Mouse (Mus musculus): ENCODE measurements around the gene Ltbr. TPM values are rescaled to one million over a fixed set of nuclear protein-coding genes. Genes with fewer than 3 reads are reported as not detected.

Gene Ltbr
- 8.0 and 9.5 TPM in 2 replicates for polyA plus RNA-seq (2011; ENCODE audit: insufficient read depth, insufficient read length, low read depth, missing spikeins)

DNA sequence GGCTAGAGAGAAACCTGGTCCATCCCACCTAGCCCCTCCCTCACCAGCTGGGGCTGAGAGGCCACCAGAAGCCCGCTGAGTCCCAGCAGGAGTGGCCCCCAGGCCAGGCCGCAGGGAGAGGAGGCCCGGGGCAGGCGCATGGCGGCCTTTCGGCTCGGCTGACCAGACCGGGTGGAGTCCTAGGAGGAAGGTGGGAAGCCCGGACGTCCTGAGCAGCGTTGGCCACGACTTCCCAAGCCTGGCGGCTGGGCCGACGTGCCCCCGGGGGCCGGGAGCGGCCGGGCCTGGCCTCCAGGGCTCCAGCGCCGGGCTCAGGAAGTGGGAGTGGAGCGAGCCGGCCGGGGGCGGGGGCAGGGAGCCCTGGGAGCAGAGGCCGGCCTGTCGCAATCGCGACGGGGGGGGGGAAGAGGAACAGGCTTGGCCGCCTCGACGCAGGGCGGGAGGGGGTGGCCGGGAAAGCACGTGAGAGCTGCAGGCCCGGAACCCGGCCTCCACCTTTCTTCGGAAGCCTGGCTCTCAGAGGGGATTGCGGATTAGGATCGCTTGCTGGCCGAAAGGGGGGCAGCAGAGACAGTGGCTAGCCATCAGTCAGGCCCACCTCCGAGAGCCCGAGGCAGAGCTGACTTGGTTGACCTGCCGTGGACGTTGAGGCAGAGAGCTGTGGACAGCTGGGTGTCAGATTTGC lies at the start of gene Ltbr:
Gene Ltbr (minus strand): TSS at position 340 of the 685 bp plus-strand sequence.
- Histone ChIP-seq H3K9me3 (replicated peaks; ENCODE audit: control insufficient read depth, insufficient read depth, low read length, poor library complexity, severe bottlenecking) (no peaks in the 10 kb centered on the region), H3K4me3 (ENCODE audit: low read depth, low read length) (peak within 1 kb of the TSS; percentile 27), H3K27ac (ENCODE audit: insufficient read depth, low read length) (no peak within 1 kb of the TSS), H3K9ac (ENCODE audit: low read depth, poor library complexity, severe bottlenecking) (peak within 1 kb of the TSS; percentile 45), H3K36me3 (ENCODE audit: control insufficient read depth, insufficient read depth, low read length, poor library complexity, severe bottlenecking) (no peaks in the 10 kb centered on the region), H3K4me1 (ENCODE audit: control insufficient read depth, insufficient read depth, low read length) (peaks cover 5% of the 10 kb centered on the region), H3K27me3 (ENCODE audit: control insufficient read depth, insufficient read depth, low read length, poor library complexity, severe bottlenecking) (no peaks in the 10 kb centered on the region)
- no peak for TF ChIP-seq CTCF (IDR thresholded peaks at IDR 0.05; ENCODE audit: low read depth, low read length)
- no peak for TF ChIP-seq EP300 (IDR thresholded peaks at IDR 0.05; ENCODE audit: insufficient read depth, low read depth, low read length)
- no peak for TF ChIP-seq POLR2A (IDR thresholded peaks at IDR 0.05; ENCODE audit: insufficient read depth, low read length)

DNA sequence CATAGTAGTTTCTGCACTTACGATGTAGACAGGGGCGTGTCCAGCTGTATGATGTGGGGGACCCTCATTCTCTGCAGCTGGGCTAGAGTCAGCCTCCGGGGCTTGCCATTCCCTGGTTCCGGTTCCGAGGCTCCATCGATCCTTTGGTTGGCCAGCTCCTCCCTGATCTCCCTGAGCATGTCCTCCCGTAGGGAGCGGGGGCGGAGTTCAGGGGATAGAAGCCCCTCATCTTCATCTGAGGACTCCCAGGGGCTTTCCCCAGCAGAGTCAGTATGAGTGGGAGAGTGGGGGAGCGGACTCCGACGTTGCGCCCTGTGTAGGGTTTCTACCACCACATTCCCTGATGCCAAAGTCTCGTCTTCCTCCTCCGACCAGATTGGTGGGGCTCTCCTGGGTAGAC lies 49.3 kb upstream of the Ltbr start:
- Histone ChIP-seq H3K36me3 (ENCODE audit: control insufficient read depth, insufficient read depth, low read length, poor library complexity, severe bottlenecking) (no peaks in the 10 kb centered on the region), H3K4me3 (ENCODE audit: low read depth, low read length) (no peak overlapping the region), H3K27me3 (ENCODE audit: control insufficient read depth, insufficient read depth, low read length, poor library complexity, severe bottlenecking) (no peaks in the 10 kb centered on the region), H3K9ac (ENCODE audit: low read depth, poor library complexity, severe bottlenecking) (0 out of 2 replicates have a peak overlapping the region, but pooled peaks have one; percentile 14), H3K9me3 (replicated peaks; ENCODE audit: control insufficient read depth, insufficient read depth, low read length, poor library complexity, severe bottlenecking) (no peaks in the 10 kb centered on the region), H3K4me1 (ENCODE audit: control insufficient read depth, insufficient read depth, low read length) (peaks cover 14% of the 10 kb centered on the region), H3K27ac (ENCODE audit: insufficient read depth, low read length) (no peak overlapping the region)
- TF ChIP-seq POLR2A (IDR thresholded peaks at IDR 0.05; ENCODE audit: insufficient read depth, low read length) (no peak), EP300 (IDR thresholded peaks at IDR 0.05; ENCODE audit: insufficient read depth, low read depth, low read length) (no peak), CTCF (IDR thresholded peaks at IDR 0.05; ENCODE audit: low read depth, low read length) (no peak)

DNA sequence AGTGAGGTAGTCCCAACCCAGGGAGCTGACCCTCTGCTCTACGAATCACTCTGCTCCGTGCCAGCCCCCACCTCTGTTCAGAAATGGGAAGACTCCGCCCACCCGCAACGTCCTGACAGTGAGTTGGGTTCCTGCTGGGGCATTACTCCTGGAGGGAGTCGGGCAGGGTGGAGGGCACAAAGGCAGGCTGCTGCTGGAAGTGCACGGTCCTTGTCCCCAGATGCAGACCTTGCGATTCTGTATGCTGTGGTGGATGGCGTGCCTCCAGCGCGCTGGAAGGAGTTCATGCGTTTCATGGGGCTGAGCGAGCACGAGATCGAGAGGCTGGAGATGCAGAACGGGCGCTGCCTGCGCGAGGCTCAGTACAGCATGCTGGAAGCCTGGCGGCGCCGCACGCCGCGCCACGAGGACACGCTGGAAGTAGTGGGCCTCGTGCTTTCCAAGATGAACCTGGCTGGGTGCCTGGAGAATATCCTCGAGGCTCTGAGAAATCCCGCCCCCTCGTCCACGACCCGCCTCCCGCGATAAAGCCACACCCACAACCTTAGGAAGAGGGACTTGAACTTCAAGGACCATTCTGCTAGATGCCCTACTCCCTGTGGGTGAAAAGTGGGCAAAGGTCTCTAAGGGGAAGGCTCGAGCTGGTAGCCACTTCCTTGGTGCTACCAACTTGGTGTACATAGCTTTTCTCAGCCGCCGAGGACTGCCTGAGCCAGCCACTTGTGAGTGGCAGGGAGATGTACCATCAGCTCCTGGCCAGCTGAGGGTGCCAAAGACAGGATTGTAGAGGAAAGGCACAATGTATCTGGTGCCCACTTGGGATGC lies 48.0 kb upstream of the Ltbr start:
- TF ChIP-seq CTCF (IDR thresholded peaks at IDR 0.05; ENCODE audit: low read depth, low read length) (peak; percentile 69), POLR2A (IDR thresholded peaks at IDR 0.05; ENCODE audit: insufficient read depth, low read length) (no peak), EP300 (IDR thresholded peaks at IDR 0.05; ENCODE audit: insufficient read depth, low read depth, low read length) (no peak)
- H3K27ac ChIP-seq (ENCODE audit: insufficient read depth, low read length), result no peak overlapping the region
- no peaks in the 10 kb centered on the region for H3K27me3 ChIP-seq (ENCODE audit: control insufficient read depth, insufficient read depth, low read length, poor library complexity, severe bottlenecking)

DNA sequence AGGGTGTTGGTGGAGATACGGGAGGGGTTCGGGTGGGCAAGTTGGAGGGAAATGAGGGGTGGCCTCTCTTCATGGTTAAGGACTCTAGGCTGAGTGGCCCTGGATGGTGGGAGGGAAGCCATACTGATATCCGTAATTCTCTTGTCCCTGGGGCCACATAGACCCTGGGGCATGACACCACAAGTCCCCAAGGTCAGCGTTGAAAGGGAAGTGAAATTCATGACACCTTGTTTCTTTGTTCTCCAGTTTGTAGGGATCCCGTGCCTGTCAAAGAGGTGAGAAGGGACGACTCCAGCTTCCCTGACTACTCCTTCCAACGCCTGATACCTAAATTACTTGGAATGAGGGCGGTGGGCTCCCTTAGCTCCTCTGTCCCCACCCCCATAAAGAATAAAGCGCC lies 47.2 kb upstream of the Ltbr start:
- Histone ChIP-seq H3K27me3 (ENCODE audit: control insufficient read depth, insufficient read depth, low read length, poor library complexity, severe bottlenecking) (no peaks in the 10 kb centered on the region), H3K4me3 (ENCODE audit: low read depth, low read length) (no peak overlapping the region), H3K27ac (ENCODE audit: insufficient read depth, low read length) (no peak overlapping the region), H3K9me3 (replicated peaks; ENCODE audit: control insufficient read depth, insufficient read depth, low read length, poor library complexity, severe bottlenecking) (no peaks in the 10 kb centered on the region), H3K4me1 (ENCODE audit: control insufficient read depth, insufficient read depth, low read length) (peaks cover 17% of the 10 kb centered on the region), H3K9ac (ENCODE audit: low read depth, poor library complexity, severe bottlenecking) (no peak overlapping the region), H3K36me3 (ENCODE audit: control insufficient read depth, insufficient read depth, low read length, poor library complexity, severe bottlenecking) (no peaks in the 10 kb centered on the region)
- TF ChIP-seq EP300 (IDR thresholded peaks at IDR 0.05; ENCODE audit: insufficient read depth, low read depth, low read length) (0 out of 2 replicates have a peak, but pooled peaks have one; percentile 12), CTCF (IDR thresholded peaks at IDR 0.05; ENCODE audit: low read depth, low read length) (no peak)

More for the DNA sequence above, 48.0 kb upstream of the Ltbr start:
- Histone ChIP-seq H3K36me3 (ENCODE audit: control insufficient read depth, insufficient read depth, low read length, poor library complexity, severe bottlenecking) (no peaks in the 10 kb centered on the region), H3K9ac (ENCODE audit: low read depth, poor library complexity, severe bottlenecking) (no peak overlapping the region), H3K4me1 (ENCODE audit: control insufficient read depth, insufficient read depth, low read length) (peaks cover 16% of the 10 kb centered on the region), H3K4me3 (ENCODE audit: low read depth, low read length) (peak overlapping the region; percentile 10), H3K9me3 (replicated peaks; ENCODE audit: control insufficient read depth, insufficient read depth, low read length, poor library complexity, severe bottlenecking) (no peaks in the 10 kb centered on the region)

DNA sequence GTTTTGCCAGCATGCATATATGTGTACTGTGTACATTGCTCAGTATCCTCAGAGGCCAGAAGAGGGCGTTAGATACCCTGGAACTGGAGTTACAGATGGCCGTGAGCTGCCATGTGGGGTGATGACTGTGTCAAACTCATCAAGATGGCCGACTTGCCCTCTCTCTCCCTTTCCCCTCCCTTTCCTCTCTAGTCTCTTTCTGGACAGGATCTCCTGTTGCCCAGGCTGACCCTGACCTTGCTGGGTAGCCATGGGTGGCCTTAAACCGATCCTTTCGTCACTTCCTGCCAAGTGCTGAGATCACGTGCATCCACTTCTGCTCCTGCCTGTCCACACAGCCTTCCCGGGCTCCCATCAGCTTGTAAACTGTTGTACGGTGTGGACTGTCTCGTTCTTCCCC lies 46.3 kb upstream of the Ltbr start:
- peaks cover 19% of the 10 kb centered on the region for H3K4me1 ChIP-seq (ENCODE audit: control insufficient read depth, insufficient read depth, low read length)
- TF ChIP-seq CTCF (IDR thresholded peaks at IDR 0.05; ENCODE audit: low read depth, low read length) (peak; percentile 63), EP300 (IDR thresholded peaks at IDR 0.05; ENCODE audit: insufficient read depth, low read depth, low read length) (no peak), POLR2A (IDR thresholded peaks at IDR 0.05; ENCODE audit: insufficient read depth, low read length) (no peak)
- no peak overlapping the region for H3K27ac ChIP-seq (ENCODE audit: insufficient read depth, low read length)
- H3K4me3 ChIP-seq (ENCODE audit: low read depth, low read length), result no peak overlapping the region
- H3K27me3 ChIP-seq (ENCODE audit: control insufficient read depth, insufficient read depth, low read length, poor library complexity, severe bottlenecking), result no peaks in the 10 kb centered on the region
- H3K36me3 ChIP-seq (ENCODE audit: control insufficient read depth, insufficient read depth, low read length, poor library complexity, severe bottlenecking), result no peaks in the 10 kb centered on the region
- no peak overlapping the region for H3K9ac ChIP-seq (ENCODE audit: low read depth, poor library complexity, severe bottlenecking)
- H3K9me3 ChIP-seq (replicated peaks; ENCODE audit: control insufficient read depth, insufficient read depth, low read length, poor library complexity, severe bottlenecking), result no peaks in the 10 kb centered on the region

DNA sequence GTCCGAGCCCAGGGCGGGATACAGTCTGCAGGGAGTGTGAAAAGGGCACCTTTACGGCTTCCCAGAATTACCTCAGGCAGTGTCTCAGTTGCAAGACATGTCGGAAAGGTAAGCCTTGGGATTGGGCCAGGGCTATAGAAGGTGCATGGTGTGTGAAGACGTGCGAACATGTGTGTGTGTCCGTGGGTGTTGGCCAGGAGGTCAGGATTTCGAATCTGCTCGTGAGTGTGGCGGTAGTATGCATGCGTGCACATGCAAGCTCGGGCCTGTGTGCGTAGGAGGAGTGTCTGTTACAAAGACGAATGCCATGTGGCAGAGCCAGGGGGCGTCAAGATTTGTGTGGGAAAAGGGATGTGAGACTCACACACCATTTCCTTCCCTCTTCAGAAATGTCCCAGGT lies 43.6 kb upstream of the Ltbr start:
- TF ChIP-seq EP300 (IDR thresholded peaks at IDR 0.05; ENCODE audit: insufficient read depth, low read depth, low read length) (no peak), POLR2A (IDR thresholded peaks at IDR 0.05; ENCODE audit: insufficient read depth, low read length) (no peak), CTCF (IDR thresholded peaks at IDR 0.05; ENCODE audit: low read depth, low read length) (no peak)
- H3K9me3 ChIP-seq (replicated peaks; ENCODE audit: control insufficient read depth, insufficient read depth, low read length, poor library complexity, severe bottlenecking), result no peaks in the 10 kb centered on the region
- H3K27me3 ChIP-seq (ENCODE audit: control insufficient read depth, insufficient read depth, low read length, poor library complexity, severe bottlenecking), result no peaks in the 10 kb centered on the region
- no peaks in the 10 kb centered on the region for H3K36me3 ChIP-seq (ENCODE audit: control insufficient read depth, insufficient read depth, low read length, poor library complexity, severe bottlenecking)
- H3K4me1 ChIP-seq (ENCODE audit: control insufficient read depth, insufficient read depth, low read length), result peaks cover 15% of the 10 kb centered on the region
- no peak overlapping the region for H3K4me3 ChIP-seq (ENCODE audit: low read depth, low read length)
- no peak overlapping the region for H3K9ac ChIP-seq (ENCODE audit: low read depth, poor library complexity, severe bottlenecking)
- H3K27ac ChIP-seq (ENCODE audit: insufficient read depth, low read length), result no peak overlapping the region
